In the genomic region with DNA sequence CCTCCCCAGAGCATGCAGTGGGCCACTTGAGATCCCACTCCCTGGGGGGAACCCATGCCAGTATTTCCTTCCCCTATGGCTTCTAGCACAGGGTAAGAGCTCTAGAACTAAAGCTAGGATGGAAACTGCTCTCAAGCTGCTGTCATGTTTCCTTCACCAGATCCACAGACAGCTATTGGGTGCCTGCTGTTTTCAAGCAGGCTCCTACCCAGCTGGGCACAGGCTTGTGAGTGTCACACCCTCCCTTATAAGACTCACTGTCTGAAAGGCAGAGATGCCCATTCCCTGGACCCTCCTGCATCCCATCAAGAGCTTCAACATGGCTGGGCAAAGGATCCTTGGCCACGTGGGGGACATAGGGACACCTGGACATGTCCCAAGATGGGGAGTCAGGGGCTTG, we compare ENCODE assay signal across 20 mouse cellular contexts.
DNase-seq lines count a peak whose midpoint lies in the region; ATAC-seq and TF ChIP-seq lines count a peak whose summit lies in the region.
"Had no signal": no experiment of that assay in that cellular context is flagged by ENCODE, and none has a peak within 500 bp of the region (broad histone marks: within the 10 kb centered on the region; RNA-seq: fewer than 3 reads in every experiment).

No protein-coding gene starts in this region.

- H3K4me3 ChIP-seq in left cerebral cortex, adult 2 months = no peak overlapping the region
- no peak overlapping the region for H3K4me3 ChIP-seq in forebrain, embryonic 11.5 days (ENCODE audit: low read depth, low read length)
- H3K4me3 ChIP-seq in hindbrain, embryonic 16.5 days (ENCODE audit: low read length) = no peak overlapping the region
- H3K4me3 ChIP-seq: heart, embryonic 13.5 days; limb, embryonic 13.5 days; liver, embryonic 13.5 days; stomach, embryonic 15.5 days had no signal

- no peak for TF ChIP-seq POLR2A in brain, embryonic 14.5 days (IDR thresholded peaks at IDR 0.05; ENCODE audit: borderline replicate concordance, extremely low read depth, insufficient read depth, insufficient read length, poor library complexity, severe bottlenecking)

- no peaks in the 10 kb centered on the region for H3K27me3 ChIP-seq in forebrain, embryonic 11.5 days (ENCODE audit: control insufficient read depth, insufficient read depth, low read length)
- H3K27me3 ChIP-seq in hindbrain, embryonic 16.5 days (replicated peaks; ENCODE audit: control insufficient read depth, insufficient read depth, low read length) = no peaks in the 10 kb centered on the region
- H3K27me3 ChIP-seq: liver, embryonic 13.5 days; stomach, embryonic 15.5 days had no signal

- H3K9ac ChIP-seq in forebrain, embryonic 11.5 days (ENCODE audit: low read length) = no peak overlapping the region
- no peak overlapping the region for H3K9ac ChIP-seq in hindbrain, embryonic 16.5 days (ENCODE audit: low read depth, low read length)
- H3K9ac ChIP-seq: heart, embryonic 13.5 days; limb, embryonic 13.5 days; liver, embryonic 13.5 days; lung, embryonic 14.5 days; stomach, embryonic 15.5 days had no signal

- no peak for ATAC-seq in forebrain, embryonic 11.5 days (replicated peaks; ENCODE audit: low FRiP score)
- ATAC-seq in hindbrain, embryonic 16.5 days = no peak
- ATAC-seq: inflammation-experienced regulatory T-cells, adult 6 months had no signal

- TF ChIP-seq CTCF in left cerebral cortex, adult 2 months (IDR thresholded peaks at IDR 0.05) = no peak
- no peak for TF ChIP-seq CTCF in brain, embryonic 14.5 days (IDR thresholded peaks at IDR 0.05; ENCODE audit: borderline replicate concordance, extremely low read depth, insufficient read depth, insufficient read length)

- 66% methylated on average over 1 of the region's 1 CpGs for WGBS in forebrain, embryonic 11.5 days
- 57% methylated on average over 1 of the region's 1 CpGs for WGBS in hindbrain, embryonic 16.5 days

- H3K9me3 ChIP-seq in forebrain, embryonic 11.5 days (ENCODE audit: control insufficient read depth, low read length) = no peaks in the 10 kb centered on the region
- no peaks in the 10 kb centered on the region for H3K9me3 ChIP-seq in hindbrain, embryonic 16.5 days (ENCODE audit: control insufficient read depth, low read length)
- H3K9me3 ChIP-seq: heart, embryonic 13.5 days; limb, embryonic 13.5 days; liver, embryonic 13.5 days; stomach, embryonic 15.5 days had no signal

- 0 out of 2 replicates have a peak overlapping the region, but pooled peaks have one; percentile 5 for H3K4me2 ChIP-seq in forebrain, embryonic 11.5 days (ENCODE audit: low read depth, low read length, severe bottlenecking)
- H3K4me2 ChIP-seq in hindbrain, embryonic 16.5 days (ENCODE audit: low read length) = no peak overlapping the region
- H3K4me2 ChIP-seq: heart, embryonic 13.5 days; limb, embryonic 13.5 days; liver, embryonic 13.5 days; lung, embryonic 14.5 days; stomach, embryonic 15.5 days had no signal

- intact Hi-C loops in left cerebral cortex, adult 2 months (cut with DNase I) = no loop called here
- intact Hi-C loops in left cerebral cortex, postnatal 36 days (cut with DNase I) = no loop called here

- H3K27ac ChIP-seq in left cerebral cortex, adult 2 months = peak overlapping the region; percentile 70; the same call in 1 of the 2 replicates
- H3K27ac ChIP-seq in forebrain, embryonic 11.5 days (ENCODE audit: low read depth, low read length) = 0 out of 2 replicates have a peak overlapping the region, but pooled peaks have one; percentile 37
- H3K27ac ChIP-seq in hindbrain, embryonic 16.5 days (ENCODE audit: low read depth, low read length) = peak overlapping the region; percentile 14; the same call in 1 of the 2 replicates
- H3K27ac ChIP-seq: heart, embryonic 13.5 days; limb, embryonic 13.5 days; liver, embryonic 13.5 days; stomach, embryonic 15.5 days had no signal

- H3K36me3 ChIP-seq in forebrain, embryonic 11.5 days (ENCODE audit: control insufficient read depth, insufficient read depth, low read length) = no peaks in the 10 kb centered on the region
- no peaks in the 10 kb centered on the region for H3K36me3 ChIP-seq in hindbrain, embryonic 16.5 days (ENCODE audit: control insufficient read depth, insufficient read depth, low read length)
- H3K36me3 ChIP-seq: heart, embryonic 13.5 days; limb, embryonic 13.5 days; liver, embryonic 13.5 days; stomach, embryonic 15.5 days had no signal

- peaks cover 23% of the 10 kb centered on the region for H3K4me1 ChIP-seq in forebrain, embryonic 11.5 days (replicated peaks; ENCODE audit: control insufficient read depth, insufficient read depth, low read length)
- peaks cover 13% of the 10 kb centered on the region for H3K4me1 ChIP-seq in hindbrain, embryonic 16.5 days (ENCODE audit: control insufficient read depth, insufficient read depth, low read depth, low read length)
- H3K4me1 ChIP-seq: heart, embryonic 13.5 days; limb, embryonic 13.5 days; liver, embryonic 13.5 days had no signal

- no peak for DNase-seq in left cerebral cortex, adult 2 months (ENCODE audit: extremely low spot score in 1 of 2, low spot score in 2 of 2)
- no peak for DNase-seq in left cerebral cortex, postnatal 36 days (ENCODE audit: low spot score in 2 of 2)
- DNase-seq in brain, embryonic 14.5 days (ENCODE audit: low read depth) = peak; percentile 69
- DNase-seq in forebrain, embryonic 11.5 days (ENCODE audit: low spot score) = no peak
- no peak for DNase-seq in kidney, postnatal 10 days
- DNase-seq in spleen, adult 18-20 months = no peak
- DNase-seq: cerebellum, adult 8-10 months; gastrocnemius, postnatal 14 days; heart, adult 18-20 months; kidney, adult 2 months; kidney, postnatal 36 days; liver, embryonic 13.5 days; lung, embryonic 14.5 days; lung, postnatal 36 days; thymus, adult 2 months had no signal

Comparison
In these comparisons a context has a peak if more than half of its experiments do, and no peak if none do; other contexts are left out.
1. H3K27ac ChIP-seq: peak in every context shown above with its lines; median percentile 70 in left cerebral cortex, adult 2 months; 37 in forebrain, embryonic 11.5 days; 14 in hindbrain, embryonic 16.5 days.